Mouse (Mus musculus): Measurements from ENCODE around the gene Mmp13.

DNA sequence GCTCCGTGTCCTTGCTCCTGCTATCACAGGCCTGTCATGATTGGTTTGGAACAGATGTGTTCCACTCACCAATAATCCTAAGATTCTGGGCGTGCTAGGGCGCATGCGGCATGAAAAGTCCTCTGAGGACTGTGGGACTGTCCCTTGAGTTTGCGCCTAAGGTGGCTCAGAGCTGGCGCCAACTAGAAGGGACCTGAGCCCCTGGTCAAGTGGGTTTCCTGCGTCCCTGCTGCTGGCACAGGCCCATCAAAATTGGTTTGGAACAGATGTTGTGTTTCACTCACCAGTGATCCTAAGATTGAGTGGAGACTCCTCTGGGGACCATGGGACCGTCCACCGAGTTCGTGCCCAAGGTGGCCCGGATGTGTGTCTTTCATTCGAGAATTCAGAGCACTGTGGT is 17.6 kb downstream of the Mmp13 start:
- TF ChIP-seq SRF (IDR thresholded peaks at IDR 0.05; ENCODE audit: control insufficient read depth, insufficient read length, low read depth) (no peak), E2F4 (IDR thresholded peaks at IDR 0.05; ENCODE audit: insufficient read depth) (no peak), POLR2A (IDR thresholded peaks at IDR 0.05; ENCODE audit: insufficient read length, low read depth) (no peak), REST (IDR thresholded peaks at IDR 0.05; ENCODE audit: insufficient read depth, insufficient read length) (no peak), MAX (IDR thresholded peaks at IDR 0.05; ENCODE audit: low read depth) (no peak), TCF12 (IDR thresholded peaks at IDR 0.05; ENCODE audit: insufficient read depth, poor library complexity, severe bottlenecking) (no peak), CEBPB (IDR thresholded peaks at IDR 0.05; ENCODE audit: insufficient read depth, poor library complexity, severe bottlenecking) (no peak)
